Mouse (Mus musculus) erythroblast, embryonic 14.5 days (primary cell): ENCODE results near the gene Sf3b3.

Source experiments
- GATA1 ChIP-seq: IDR thresholded peaks from 2 replicates; pipeline ENCODE4 v1.6.1; 2012; ENCODE audit warnings: low read length, inconsistent platforms, mixed read lengths
- TAL1 ChIP-seq: IDR thresholded peaks from 3 replicates; pipeline ENCODE4 v1.6.1; 2012; ENCODE audit warnings: low read length, inconsistent platforms, mixed read lengths

GRCm38 (mm10) chr8:110895812-110896211 is 49.2 kb upstream of the Sf3b3 start:
- TF ChIP-seq GATA1 (no peak), TAL1 (no peak)
